Mouse (Mus musculus) kidney, postnatal 0 days (tissue): ENCODE results near the gene Btbd2. TPM values are rescaled to one million over a fixed set of nuclear protein-coding genes. Genes with fewer than 3 reads are reported as not detected.
A peak's percentile ranks its signal among the peaks of the same experiment; 100 is the strongest.

Experiments used
- ATAC-seq: fragments of 200-750 bp; cut with Nextera tagmentation; replicated peaks from 2 replicates; pipeline ENCODE4 v1.8.0; 2017; ENCODE audit warnings: low read depth, moderate number of reproducible peaks, moderate TSS enrichment, moderate library complexity; ENCODE audit not compliant: low FRiP score
- DNase-seq: peaks from one replicate; pipeline ENCODE4 v3.0.0-alpha.2; 2016; ENCODE audit warnings: low spot score
- H3K27ac ChIP-seq: fragments of 300-500 bp; sonication (generic); 2 replicates; pipeline ENCODE4 v1.5.1; 2014; ENCODE audit warnings: mild to moderate bottlenecking
- H3K27me3 ChIP-seq: fragments of 300-500 bp; sonication (generic); 2 replicates; pipeline ENCODE4 v1.6.1; 2014; ENCODE audit warnings: low read length, mixed read lengths; ENCODE audit not compliant: insufficient read depth
- H3K36me3 ChIP-seq: fragments of 300-500 bp; sonication (generic); 2 replicates; pipeline ENCODE4 v1.6.1; 2014; ENCODE audit warnings: low read length, mixed read lengths; ENCODE audit not compliant: insufficient read depth
- H3K4me1 ChIP-seq: fragments of 300-500 bp; sonication (generic); replicated peaks from 2 replicates; pipeline ENCODE4 v1.6.1; 2014; ENCODE audit warnings: antibody characterized with exemption, low read length, mixed read lengths; ENCODE audit not compliant: insufficient read depth
- H3K4me2 ChIP-seq: fragments of 300-500 bp; sonication (generic); 2 replicates; pipeline ENCODE4 v1.6.1; 2014; ENCODE audit warnings: mild to moderate bottlenecking, low read length, moderate library complexity, mixed read lengths
- H3K4me3 ChIP-seq: fragments of 300-500 bp; sonication (generic); replicated peaks from 2 replicates; pipeline ENCODE4 v1.5.1; 2014; ENCODE audit warnings: low read depth, low read length
- H3K9ac ChIP-seq: fragments of 300-500 bp; sonication (generic); 2 replicates; pipeline ENCODE4 v1.6.1; 2014; ENCODE audit warnings: low read depth, low read length
- H3K9me3 ChIP-seq: fragments of 300-500 bp; sonication (generic); replicated peaks from 2 replicates; pipeline ENCODE4 v1.6.1; 2016; ENCODE audit warnings: low read length, inconsistent platforms, mixed read lengths
- CTCF ChIP-seq: IDR thresholded peaks from 2 replicates; pipeline ENCODE4 v1.5.1; 2016; ENCODE audit warnings: antibody characterized with exemption, low read depth, mild to moderate bottlenecking, moderate library complexity
- WGBS: fragments of 180-500 bp; shearing (Covaris S2); extraction: QIAGEN DNeasy Blood & Tissue Kit; methylation state at CpG from one replicate; pipeline ENCODE4 v1.1.7; 2014; 5-methylcytosine and 5-hydroxymethylcytosine counted together
- polyA plus RNA-seq: library from polyadenylated mRNA; unstranded; fragments of >200 nt; fragmentation: Nextera tagmentation; extraction: Ambion mirVana; gene quantifications from 2 replicates; pipeline ENCODE4 v1.2.1, GENCODE M21; 2015

Btbd2 gene
- polyA plus RNA-seq, 1 experiment from 2014 or later, result 62.7 TPM

GRCm38 (mm10) chr10:80613821-80614220 lies 43.0 kb downstream of the Btbd2 start:
- no peak overlapping the region for H3K27ac ChIP-seq
- H3K27me3 ChIP-seq, result no peaks in the 10 kb centered on the region
- TF ChIP-seq CTCF, result no peak
- H3K9me3 ChIP-seq, result no peaks in the 10 kb centered on the region
- H3K36me3 ChIP-seq, result peaks cover 36% of the 10 kb centered on the region
- H3K9ac ChIP-seq, result no peak overlapping the region
- H3K4me2 ChIP-seq, result no peak overlapping the region
- 74% methylated on average over 3 of the region's 3 CpGs for WGBS
- no peaks in the 10 kb centered on the region for H3K4me1 ChIP-seq
- DNase-seq (no peak), ATAC-seq (no peak)
- H3K4me3 ChIP-seq, result no peak overlapping the region

DNA sequence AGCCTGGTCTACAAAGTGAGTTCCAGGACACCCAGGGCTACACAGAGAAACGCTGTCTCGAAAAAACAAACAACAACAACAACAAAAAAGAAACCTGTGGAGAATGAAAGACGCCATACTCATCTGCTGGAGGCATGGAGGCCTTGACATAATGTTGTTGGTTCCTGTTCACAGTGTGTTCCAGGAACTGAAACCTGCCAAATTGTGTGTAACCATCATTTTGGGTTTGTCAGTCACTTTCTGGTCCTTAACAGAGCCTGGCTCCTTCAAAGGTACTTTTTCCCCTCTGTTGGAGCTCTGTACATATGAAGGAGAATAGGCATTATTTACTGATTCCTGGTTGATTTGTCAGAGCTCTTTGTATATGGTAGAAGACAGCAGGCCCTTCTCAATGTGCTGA lies 45.0 kb downstream of the Btbd2 start:
- H3K36me3 ChIP-seq, result peaks cover 51% of the 10 kb centered on the region
- H3K27me3 ChIP-seq, result no peaks in the 10 kb centered on the region
- H3K9me3 ChIP-seq, result no peaks in the 10 kb centered on the region
- H3K4me2 ChIP-seq, result no peak overlapping the region
- DNase-seq (no peak), ATAC-seq (no peak)
- TF ChIP-seq CTCF, result no peak
- H3K9ac ChIP-seq, result no peak overlapping the region
- H3K4me3 ChIP-seq, result no peak overlapping the region
- no peaks in the 10 kb centered on the region for H3K4me1 ChIP-seq
- no peak overlapping the region for H3K27ac ChIP-seq
- WGBS, result 88% methylated on average over 3 of the region's 3 CpGs

- WGBS, result 72% methylated on average over 4 of the region's 4 CpGs
- no peak for ATAC-seq
- peaks cover 58% of the 10 kb centered on the region for H3K36me3 ChIP-seq
Observed at GRCm38 (mm10) chr10:80611024-80611423, 45.8 kb downstream of the Btbd2 start.

DNA sequence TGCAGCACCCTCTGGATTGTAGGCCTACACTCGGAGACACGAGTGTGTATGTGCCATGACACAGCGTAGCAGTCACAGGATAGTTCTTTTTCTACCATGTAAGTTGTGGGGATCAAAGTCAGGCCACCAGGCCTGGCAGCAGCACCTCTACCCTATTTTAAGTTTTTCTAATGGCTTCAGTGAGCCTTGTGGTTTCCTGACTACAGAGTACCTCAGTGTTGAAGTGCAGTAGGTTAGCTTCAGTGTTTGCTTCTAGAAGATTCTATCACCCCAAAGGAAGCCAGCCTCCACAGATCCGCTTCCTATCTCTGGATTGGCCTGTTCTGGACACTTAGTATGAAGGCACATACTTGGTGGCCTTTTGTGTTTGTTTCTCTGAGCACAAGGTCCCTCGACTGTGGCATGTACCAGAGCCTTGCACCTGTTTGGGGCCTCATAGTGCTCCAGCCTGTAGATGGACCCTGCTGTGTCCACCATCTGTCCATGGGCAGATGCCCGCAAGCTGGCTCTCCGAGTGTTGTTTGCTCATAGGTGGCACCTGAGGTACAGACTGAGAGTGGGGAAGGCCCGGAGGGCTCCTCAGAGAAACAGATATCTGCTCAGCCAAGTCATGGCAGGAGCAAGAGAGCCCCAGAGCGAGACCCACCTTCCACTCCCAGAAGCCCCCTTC lies 46.6 kb downstream of the Btbd2 start:
- no peaks in the 10 kb centered on the region for H3K27me3 ChIP-seq
- no peak overlapping the region for H3K4me3 ChIP-seq
- no peak overlapping the region for H3K27ac ChIP-seq
- 92% methylated on average over 9 of the region's 9 CpGs for WGBS
- TF ChIP-seq CTCF, result no peak
- no peaks in the 10 kb centered on the region for H3K4me1 ChIP-seq
- H3K9ac ChIP-seq, result no peak overlapping the region
- peaks cover 51% of the 10 kb centered on the region for H3K36me3 ChIP-seq
- no peak for ATAC-seq
- H3K9me3 ChIP-seq, result no peaks in the 10 kb centered on the region
- no peak overlapping the region for H3K4me2 ChIP-seq
- DNase-seq, result no peak

More at GRCm38 (mm10) chr10:80611024-80611423, 45.8 kb downstream of the Btbd2 start:
- Histone ChIP-seq H3K4me2 (no peak overlapping the region), H3K9ac (no peak overlapping the region), H3K9me3 (no peaks in the 10 kb centered on the region), H3K27ac (no peak overlapping the region), H3K4me3 (no peak overlapping the region), H3K27me3 (no peaks in the 10 kb centered on the region), H3K4me1 (no peaks in the 10 kb centered on the region)
- TF ChIP-seq CTCF, result peak; percentile 81
- peak; percentile 69 for DNase-seq

- no peak overlapping the region for H3K9ac ChIP-seq
- ATAC-seq (no peak), DNase-seq (no peak)
- no peak overlapping the region for H3K4me2 ChIP-seq
- no peaks in the 10 kb centered on the region for H3K27me3 ChIP-seq
- no peak for TF ChIP-seq CTCF
- 90% methylated on average over 10 of the region's 10 CpGs for WGBS
- no peak overlapping the region for H3K4me3 ChIP-seq
- H3K4me1 ChIP-seq, result no peaks in the 10 kb centered on the region
- H3K9me3 ChIP-seq, result no peaks in the 10 kb centered on the region
- no peak overlapping the region for H3K27ac ChIP-seq
- peaks cover 47% of the 10 kb centered on the region for H3K36me3 ChIP-seq
Observed at GRCm38 (mm10) chr10:80609269-80609924, 47.5 kb downstream of the Btbd2 start.

DNA sequence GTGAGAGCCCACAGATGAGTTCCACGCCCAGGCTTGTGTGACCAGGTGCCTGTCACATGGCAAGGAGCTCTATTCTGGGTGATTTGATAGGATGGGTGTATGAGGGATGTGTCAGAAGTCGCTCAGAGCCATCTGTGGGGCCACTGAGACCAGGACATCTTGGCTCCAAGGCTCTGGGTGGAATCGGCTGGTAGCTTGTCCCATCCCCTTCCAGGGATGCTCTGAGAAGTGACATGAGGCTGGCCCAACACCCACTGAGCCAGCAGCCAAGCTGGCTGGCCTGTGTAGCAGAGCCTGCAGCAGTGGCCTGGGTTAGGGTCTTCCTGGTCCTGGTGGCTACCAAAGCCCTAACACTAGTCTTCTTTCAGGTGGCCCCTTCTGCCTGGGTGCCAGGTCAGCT lies 48.4 kb downstream of the Btbd2 start:
- DNase-seq, result no peak
- no peak overlapping the region for H3K9ac ChIP-seq
- ATAC-seq, result no peak
- H3K4me3 ChIP-seq, result no peak overlapping the region
- no peaks in the 10 kb centered on the region for H3K9me3 ChIP-seq
- WGBS, result 93% methylated on average over 3 of the region's 3 CpGs
- peaks cover 8% of the 10 kb centered on the region; the same call in 1 of the 2 replicates for H3K4me1 ChIP-seq
- no peak overlapping the region for H3K27ac ChIP-seq
- TF ChIP-seq CTCF, result no peak
- no peak overlapping the region for H3K4me2 ChIP-seq
- H3K27me3 ChIP-seq, result no peaks in the 10 kb centered on the region
- H3K36me3 ChIP-seq, result peaks cover 41% of the 10 kb centered on the region
